Mouse (Mus musculus) brain, embryonic 14.5 days (tissue): ENCODE measurements at regions not wholly inside any gene's neighbourhood (a gene's known extent, or its start where the extent isn't known, plus 50 kb on each side); places are given as distances from the start of the nearest gene placed in this dataset.
A peak's percentile ranks its signal among the peaks of the same experiment; 100 is the strongest.

ENCODE experiments used
- DNase-seq: peaks from one replicate; pipeline ENCODE4 v3.0.0-alpha.2; 2011; ENCODE audit warnings: low read depth
- CTCF ChIP-seq: fragments of 200-500 bp; IDR thresholded peaks from 2 replicates; pipeline ENCODE4 v1.5.1; 2012; ENCODE audit warnings: inconsistent platforms, mild to moderate bottlenecking, moderate library complexity, borderline replicate concordance; ENCODE audit not compliant: insufficient read depth, insufficient read length; ENCODE audit errors: extremely low read depth
- POLR2A ChIP-seq: fragments of 200-500 bp; IDR thresholded peaks from 2 replicates; pipeline ENCODE4 v1.6.1; 2012; ENCODE audit warnings: mild to moderate bottlenecking, inconsistent platforms, borderline replicate concordance; ENCODE audit not compliant: poor library complexity, insufficient read depth, insufficient read length, severe bottlenecking; ENCODE audit errors: extremely low read depth

DNA sequence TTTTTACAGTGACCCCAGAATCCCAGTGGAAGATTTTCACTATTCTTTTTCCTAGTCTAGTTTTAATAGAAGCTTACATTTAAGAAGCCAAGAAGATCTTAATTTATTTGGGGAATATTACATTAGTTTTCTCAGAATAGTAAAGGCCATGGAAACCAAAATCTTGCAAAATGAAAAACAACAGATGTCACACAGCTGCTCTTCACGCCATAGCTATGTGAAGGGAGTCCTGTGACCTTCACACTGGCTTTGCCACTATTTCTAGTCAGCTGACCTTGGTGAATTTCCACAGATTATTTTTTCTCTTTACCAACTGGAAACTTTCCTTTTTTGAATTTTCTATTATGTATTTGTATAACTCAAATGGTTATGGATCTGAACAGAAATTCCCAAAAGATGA is 542.1 kb upstream of the Rgmb start:
- TF ChIP-seq CTCF (no peak), POLR2A (no peak)

DNA sequence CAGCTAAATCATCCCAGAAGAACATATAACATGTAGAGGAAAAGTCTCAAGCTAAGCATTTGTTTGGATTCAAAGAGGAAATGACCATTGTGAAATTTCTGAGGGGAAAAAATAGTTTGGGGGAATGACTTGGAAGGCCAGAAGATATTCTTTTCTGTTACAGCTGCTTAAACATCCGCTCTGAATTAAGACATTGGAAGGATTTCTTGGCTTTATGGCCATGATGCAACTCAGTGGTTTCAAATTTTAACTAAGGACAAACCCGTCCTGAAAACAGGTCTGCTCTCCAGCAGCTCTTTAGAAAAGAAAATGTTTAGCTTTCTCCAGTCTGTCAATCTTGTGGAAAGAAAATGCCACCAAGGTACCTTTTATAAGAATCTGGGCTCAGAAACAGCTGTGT is 513.2 kb upstream of the Rgmb start:
- TF ChIP-seq CTCF (no peak), POLR2A (no peak)
- DNase-seq = no peak

More for the DNA sequence above, 542.1 kb upstream of the Rgmb start:
- DNase-seq = no peak

DNA sequence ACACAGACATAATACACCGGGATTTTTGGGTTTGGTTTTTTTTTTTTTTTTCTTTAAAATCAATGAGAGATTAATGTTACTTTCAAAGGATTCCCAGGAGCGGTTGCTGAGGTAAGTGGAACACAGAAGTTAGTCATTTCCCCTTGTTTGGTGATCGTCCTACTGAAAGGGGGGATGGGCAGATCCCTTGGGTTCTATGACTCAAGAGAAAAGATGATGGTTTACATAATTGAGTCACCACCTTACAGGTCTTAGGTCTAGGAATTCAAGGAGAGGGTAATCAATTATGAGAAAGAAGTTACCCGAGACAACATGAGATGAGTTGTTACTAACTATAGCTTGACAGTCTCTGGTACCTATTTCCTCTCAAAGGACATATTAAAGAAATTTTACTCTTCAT is 511.9 kb upstream of the Rgmb start:
- no peak for DNase-seq

DNA sequence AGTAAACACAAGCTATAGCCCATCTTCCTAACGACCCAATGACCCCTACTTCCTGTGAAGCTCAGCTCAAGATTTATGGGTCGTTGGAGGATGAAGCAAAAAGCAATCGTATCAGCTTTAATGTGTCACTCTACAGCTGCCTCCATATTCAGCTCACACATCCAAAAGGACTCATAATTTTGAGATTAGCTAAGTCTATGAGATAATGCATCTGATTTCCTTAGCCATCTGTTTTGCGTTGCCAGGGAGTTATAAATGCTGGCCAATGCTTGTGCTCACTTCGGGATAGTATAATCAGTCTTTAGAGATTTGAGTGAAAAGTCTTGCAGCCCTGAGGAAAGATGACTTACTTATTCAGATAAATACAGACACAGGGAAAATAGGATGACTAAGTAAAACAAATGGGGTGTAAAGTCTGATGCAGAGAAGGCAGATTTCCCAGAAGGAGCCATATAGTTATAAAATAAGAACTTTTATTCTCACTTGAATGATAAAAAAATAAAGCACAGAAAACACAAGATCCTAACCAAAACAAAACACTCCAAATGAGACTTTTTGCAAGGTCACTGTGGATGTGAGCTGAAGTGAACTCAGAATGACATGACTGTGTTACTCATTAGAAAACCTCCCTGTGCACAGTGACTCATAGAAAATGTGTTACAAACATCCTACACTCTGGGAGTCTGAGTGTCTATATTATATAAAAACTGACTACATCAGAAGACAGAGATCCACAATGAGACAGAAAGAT is 509.1 kb upstream of the Rgmb start:
- no peak for DNase-seq
- TF ChIP-seq CTCF (no peak), POLR2A (no peak)

More for the DNA sequence above, 511.9 kb upstream of the Rgmb start:
- TF ChIP-seq POLR2A (no peak), CTCF (no peak)

GRCm38 (mm10) chr17:16311914-16312313 is 481.1 kb upstream of the Rgmb start:
- TF ChIP-seq CTCF (no peak), POLR2A (no peak)
- no peak for DNase-seq

GRCm38 (mm10) chr17:16311196-16311873 is 480.5 kb upstream of the Rgmb start:
- no peak for TF ChIP-seq CTCF
- no peak for TF ChIP-seq POLR2A
- DNase-seq = peak; percentile 62

DNA sequence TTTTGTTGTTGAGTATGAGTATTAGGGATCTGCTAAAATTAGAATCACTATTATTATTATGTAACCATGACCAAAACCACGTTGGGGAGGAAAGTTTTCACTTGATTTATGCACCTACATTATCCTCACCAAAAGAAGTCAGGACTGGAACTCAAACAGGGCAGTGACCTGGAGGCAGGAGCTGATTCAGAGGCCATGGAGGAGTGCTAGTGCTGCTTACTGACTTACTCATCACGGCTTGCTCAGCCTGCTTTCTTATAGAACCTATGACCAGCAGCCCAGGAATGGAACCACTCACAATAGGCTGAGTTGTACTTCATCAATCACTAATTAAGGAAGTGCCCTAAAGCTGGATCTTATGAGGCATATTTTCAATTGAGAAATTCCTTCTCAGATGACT is 470.9 kb upstream of the Rgmb start:
- TF ChIP-seq CTCF (no peak), POLR2A (no peak)
- no peak for DNase-seq

DNA sequence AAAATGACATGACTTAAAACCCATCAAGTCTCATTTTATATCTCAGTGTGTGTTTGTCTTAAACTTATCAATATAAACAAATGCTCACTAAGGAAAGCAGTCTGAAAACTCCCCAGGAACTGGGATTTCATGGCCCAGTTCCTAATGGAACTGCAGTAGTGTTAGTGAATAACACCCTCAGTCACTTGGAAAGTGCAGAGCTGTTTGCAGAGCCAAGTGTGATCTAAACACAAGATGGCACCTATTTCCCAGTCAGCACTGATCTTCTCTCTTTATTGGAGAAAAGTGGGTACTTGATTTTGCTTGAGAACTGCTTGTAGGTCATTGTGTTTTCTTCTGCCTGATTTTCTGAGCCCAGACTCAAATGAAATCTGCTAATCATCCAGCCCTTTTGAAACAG is 467.7 kb upstream of the Rgmb start:
- DNase-seq = peak; percentile 65
- TF ChIP-seq CTCF (no peak), POLR2A (no peak)
